Mouse (Mus musculus): ENCODE measurements at regions not wholly inside any gene's neighbourhood (a gene's known extent, or its start where the extent isn't known, plus 50 kb on each side); places are given as distances from the start of the nearest gene placed in this dataset.

DNA sequence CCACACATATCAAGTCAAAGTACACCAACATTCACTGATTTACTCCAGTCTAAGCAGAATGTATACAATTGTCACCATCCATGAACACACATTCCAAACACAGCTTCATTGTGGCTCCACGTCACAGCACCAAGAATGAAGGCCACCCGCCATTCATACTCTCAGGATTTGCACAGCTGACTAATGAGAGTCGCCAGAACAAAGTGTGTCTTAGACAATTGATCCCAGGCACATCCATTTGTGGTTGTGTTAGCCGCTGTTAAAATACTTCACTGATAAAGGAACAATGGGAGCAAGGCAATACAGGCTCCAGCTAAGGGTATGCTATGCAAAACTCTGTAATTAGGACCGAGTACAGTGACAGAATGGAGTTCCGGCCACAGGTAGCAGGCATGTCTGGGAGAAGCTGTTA lies 85.9 kb upstream of the Tmprss15 start:
- H3K36me3 ChIP-seq (ENCODE audit: control insufficient read depth, insufficient read depth, low read length): no peaks in the 10 kb centered on the region
- 0 out of 2 replicates have a peak overlapping the region, but pooled peaks have one; percentile 56 for H3K27ac ChIP-seq (ENCODE audit: low read depth, low read length)
- no peaks in the 10 kb centered on the region for H3K9me3 ChIP-seq (ENCODE audit: control insufficient read depth, low read length)
- peaks cover 10% of the 10 kb centered on the region; the same call in 1 of the 2 replicates for H3K4me1 ChIP-seq (ENCODE audit: control insufficient read depth, insufficient read depth, low read length)
- no peak overlapping the region for H3K9ac ChIP-seq (ENCODE audit: low read length)
- 51% methylated on average over 6 of the region's 6 CpGs for WGBS
- no peak overlapping the region for H3K4me2 ChIP-seq (ENCODE audit: low read depth)
- H3K27me3 ChIP-seq (ENCODE audit: control insufficient read depth, insufficient read depth, low read length): no peaks in the 10 kb centered on the region
- peak; percentile 11 for DNase-seq (ENCODE audit: low spot score)
- ATAC-seq (ENCODE audit: insufficient read depth, low FRiP score, low TSS enrichment): peak; percentile 58
- H3K4me3 ChIP-seq (ENCODE audit: low read depth, low read length): no peak overlapping the region

DNA sequence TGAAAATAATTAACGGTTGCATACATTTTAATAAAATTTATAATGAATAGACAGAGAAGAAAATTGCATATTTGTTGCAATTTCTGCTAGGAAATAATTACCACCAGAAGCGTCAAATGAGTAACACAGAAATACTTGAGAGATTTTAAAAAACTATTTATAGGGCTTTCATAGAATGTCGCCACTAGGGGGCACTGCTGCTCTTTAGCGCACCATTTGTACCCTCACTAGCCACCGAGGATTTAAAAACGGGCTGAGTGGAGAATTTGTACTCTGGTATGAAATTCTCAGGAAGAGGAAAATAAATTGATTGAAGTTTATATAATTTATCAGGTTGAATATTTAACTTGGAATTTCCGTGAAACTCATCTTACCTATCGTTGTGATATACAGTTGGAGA lies 77.3 kb upstream of the Tmprss15 start:
- WGBS: 16% methylated on average over 8 of the region's 8 CpGs
- DNase-seq (ENCODE audit: low spot score) (peak; percentile 75), ATAC-seq (ENCODE audit: insufficient read depth, low FRiP score, low TSS enrichment) (peak; percentile 56; the same call in 1 of the 2 replicates)
- Histone ChIP-seq H3K4me2 (ENCODE audit: low read depth) (no peak overlapping the region), H3K9ac (ENCODE audit: low read length) (no peak overlapping the region), H3K27ac (ENCODE audit: low read depth, low read length) (no peak overlapping the region), H3K4me1 (ENCODE audit: control insufficient read depth, insufficient read depth, low read length) (no peaks in the 10 kb centered on the region), H3K4me3 (ENCODE audit: low read depth, low read length) (no peak overlapping the region), H3K36me3 (ENCODE audit: control insufficient read depth, insufficient read depth, low read length) (no peaks in the 10 kb centered on the region), H3K9me3 (ENCODE audit: control insufficient read depth, low read length) (no peaks in the 10 kb centered on the region), H3K27me3 (ENCODE audit: control insufficient read depth, insufficient read depth, low read length) (no peaks in the 10 kb centered on the region)

DNA sequence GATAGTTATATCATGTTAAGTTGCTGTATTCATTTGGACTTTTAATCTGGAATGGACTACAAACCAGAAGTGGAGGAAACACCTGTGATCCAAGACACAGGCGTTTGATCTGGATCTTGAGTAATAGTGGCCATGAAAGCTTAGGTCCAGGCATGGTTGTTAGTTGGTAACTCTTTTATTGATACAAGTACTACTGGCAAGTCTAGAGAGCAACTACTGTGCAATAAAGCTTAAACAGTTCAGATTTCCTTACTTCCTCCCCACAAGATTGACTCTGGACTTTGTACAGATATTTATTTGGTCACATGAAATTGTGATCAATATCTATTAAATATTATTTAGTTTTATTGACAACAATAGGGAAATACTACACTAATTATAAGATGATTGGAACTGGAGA lies 51.9 kb upstream of the Tmprss15 start:
- ATAC-seq (ENCODE audit: insufficient read depth, low FRiP score, low TSS enrichment): no peak
- H3K9me3 ChIP-seq (ENCODE audit: control insufficient read depth, low read length): no peaks in the 10 kb centered on the region
- 84% methylated on average over 1 of the region's 1 CpGs for WGBS

More for the DNA sequence above, 51.9 kb upstream of the Tmprss15 start:
- Histone ChIP-seq H3K27ac (ENCODE audit: low read depth, low read length) (no peak overlapping the region), H3K4me1 (ENCODE audit: control insufficient read depth, insufficient read depth, low read length) (no peaks in the 10 kb centered on the region), H3K27me3 (ENCODE audit: control insufficient read depth, insufficient read depth, low read length) (no peaks in the 10 kb centered on the region), H3K9ac (ENCODE audit: low read length) (no peak overlapping the region), H3K4me2 (ENCODE audit: low read depth) (no peak overlapping the region), H3K4me3 (ENCODE audit: low read depth, low read length) (no peak overlapping the region), H3K36me3 (ENCODE audit: control insufficient read depth, insufficient read depth, low read length) (no peaks in the 10 kb centered on the region)
- no peak for DNase-seq (ENCODE audit: low spot score)
